Mouse (Mus musculus) heart, adult 2 months (tissue): Measurements from ENCODE around the gene Sar1a.

Experiments used
- CTCF ChIP-seq: fragments of 200-600 bp; IDR thresholded peaks from 2 replicates; pipeline ENCODE4 v1.8.1; 2022; ENCODE audit warnings: antibody characterized with exemption, mild to moderate bottlenecking, moderate library complexity
- POLR2A ChIP-seq: fragments of 200-500 bp; IDR thresholded peaks from 2 replicates; pipeline ENCODE4 v1.6.1; 2011; ENCODE audit warnings: mild to moderate bottlenecking, low read depth, low read length, control low read depth; ENCODE audit not compliant: insufficient read depth

GRCm38 (mm10) chr10:61734377-61734776 is 54.3 kb downstream of the Sar1a start:
- no peak for TF ChIP-seq POLR2A
- TF ChIP-seq CTCF = peak; percentile 82
